Mouse (Mus musculus) MEL (cell line): Measurements from ENCODE around the gene Hdgfl2. TPM values are rescaled to one million over a fixed set of nuclear protein-coding genes. Genes with fewer than 3 reads are reported as not detected.
A peak's percentile ranks its signal among the peaks of the same experiment; 100 is the strongest.

Source experiments
- DNase-seq: peaks from one replicate; pipeline ENCODE4 v3.0.0; 2011; ENCODE audit warnings: low read depth, low spot score
- H3K27ac ChIP-seq: 2 replicates; pipeline ENCODE4 v1.5.1; 2012; ENCODE audit warnings: low read depth, mild to moderate bottlenecking, control low read depth, low read length, moderate library complexity; ENCODE audit not compliant: control insufficient read depth
- H3K27me3 ChIP-seq, 2 experiments: fragments of 150-350 bp in 1 of 2; sonication (generic) in 1 of 2; 2 replicates each; pipeline ENCODE4 v1.6.1; 2012; ENCODE audit warnings: low read length in 2 of 2, mild to moderate bottlenecking in 2 of 2, improper control_type of control experiment in 1 of 2, moderate library complexity in 1 of 2; ENCODE audit not compliant: insufficient read depth in 2 of 2, control insufficient read depth in 1 of 2
- H3K36me3 ChIP-seq, 2 experiments: 2 replicates each; pipeline ENCODE4 v1.6.1; 2012 to 2014; ENCODE audit warnings: low read length in 2 of 2, improper control_type of control experiment in 1 of 2, inconsistent platforms in 1 of 2, mild to moderate bottlenecking in 1 of 2; ENCODE audit not compliant: insufficient read depth in 2 of 2, control insufficient read depth in 1 of 2
- H3K4me1 ChIP-seq, 2 experiments: fragments of 150-350 bp in 1 of 2; sonication (generic) in 1 of 2; 2 replicates each; pipeline ENCODE4 v1.6.1; 2012; ENCODE audit warnings: low read length in 2 of 2, improper control_type of control experiment in 1 of 2, mild to moderate bottlenecking in 1 of 2; ENCODE audit not compliant: insufficient read depth in 2 of 2, control insufficient read depth in 1 of 2
- H3K4me3 ChIP-seq, 2 experiments: fragments of 150-350 bp in 1 of 2; sonication (generic) in 1 of 2; 2 replicates each; pipeline ENCODE4 v1.5.1; 2012; ENCODE audit warnings: low read depth in 2 of 2, low read length in 2 of 2, mild to moderate bottlenecking in 2 of 2, moderate library complexity in 2 of 2, control low read depth in 1 of 2, improper control_type of control experiment in 1 of 2; ENCODE audit not compliant: control insufficient read depth in 1 of 2, insufficient read depth in 1 of 2
- H3K79me2 ChIP-seq: 2 replicates; pipeline ENCODE4 v1.6.1; 2012; ENCODE audit warnings: mild to moderate bottlenecking, low read length, moderate library complexity; ENCODE audit not compliant: control insufficient read depth, poor library complexity, insufficient read depth
- H3K9ac ChIP-seq: 2 replicates; pipeline ENCODE4 v1.6.1; 2012; ENCODE audit warnings: low read depth, mild to moderate bottlenecking, control low read depth, low read length, moderate library complexity; ENCODE audit not compliant: control insufficient read depth, poor library complexity, severe bottlenecking
- H3K9me3 ChIP-seq: fragments of 150-350 bp; sonication (generic); replicated peaks from 2 replicates; pipeline ENCODE4 v1.6.1; 2012; ENCODE audit warnings: mild to moderate bottlenecking, low read length, improper control_type of control experiment, moderate library complexity; ENCODE audit not compliant: insufficient read depth
- BHLHE40 ChIP-seq: IDR thresholded peaks from 2 replicates; pipeline ENCODE4 v1.6.1; 2012; ENCODE audit warnings: low read depth, mild to moderate bottlenecking, inconsistent platforms, low read length, improper control_type of control experiment, borderline replicate concordance
- CHD1 ChIP-seq: IDR thresholded peaks from 2 replicates; pipeline ENCODE4 v1.6.1; 2012; ENCODE audit warnings: low read depth, mild to moderate bottlenecking, inconsistent platforms, low read length, improper control_type of control experiment
- CHD2 ChIP-seq: IDR thresholded peaks from 2 replicates; pipeline ENCODE4 v1.6.1; 2011; ENCODE audit warnings: low read length, improper control_type of control experiment
- CTCF ChIP-seq, 3 experiments: IDR thresholded peaks in 2 of 3; conservative IDR thresholded peaks in 1 of 3; 2 replicates each; pipeline ENCODE4 v1.5.1; 2011 to 2012; ENCODE audit warnings: low read length in 3 of 3, low read depth in 2 of 3, mild to moderate bottlenecking in 2 of 3, improper control_type of control experiment in 1 of 3, inconsistent platforms in 1 of 3, mixed read lengths in 1 of 3, moderate library complexity in 1 of 3; ENCODE audit not compliant: control insufficient read depth in 1 of 3, insufficient read depth in 1 of 3, poor library complexity in 1 of 3, severe bottlenecking in 1 of 3
- E2F4 ChIP-seq: IDR thresholded peaks from 2 replicates; pipeline ENCODE4 v1.6.1; 2011; ENCODE audit warnings: low read depth, low read length, improper control_type of control experiment, borderline replicate concordance
- ELF1 ChIP-seq: IDR thresholded peaks from 2 replicates; pipeline ENCODE4 v1.6.1; 2014; ENCODE audit warnings: low read depth, mild to moderate bottlenecking, inconsistent platforms, low read length, improper control_type of control experiment, moderate library complexity
- ETS1 ChIP-seq: IDR thresholded peaks from 2 replicates; pipeline ENCODE4 v1.6.1; 2012; ENCODE audit warnings: low read depth, mild to moderate bottlenecking, inconsistent platforms, low read length, improper control_type of control experiment, moderate library complexity
- GABPA ChIP-seq: IDR thresholded peaks from 2 replicates; pipeline ENCODE4 v1.6.1; 2012; ENCODE audit warnings: low read depth, mild to moderate bottlenecking, inconsistent platforms, low read length, improper control_type of control experiment, moderate library complexity
- HCFC1 ChIP-seq: IDR thresholded peaks from 2 replicates; pipeline ENCODE4 v1.6.1; 2012; ENCODE audit warnings: low read depth, mild to moderate bottlenecking, inconsistent platforms, low read length, improper control_type of control experiment, moderate library complexity
- KAT2A ChIP-seq: conservative IDR thresholded peaks from 2 replicates; pipeline ENCODE4 v1.6.1; 2012; ENCODE audit warnings: low read depth, low read length, improper control_type of control experiment, inconsistent platforms
- MAX ChIP-seq: IDR thresholded peaks from 2 replicates; pipeline ENCODE4 v1.6.1; 2011; ENCODE audit warnings: low read length, improper control_type of control experiment
- MAZ ChIP-seq: IDR thresholded peaks from 2 replicates; pipeline ENCODE4 v1.6.1; 2012; ENCODE audit warnings: low read depth, mild to moderate bottlenecking, inconsistent platforms, low read length, improper control_type of control experiment
- MEF2A ChIP-seq: IDR thresholded peaks from 2 replicates; pipeline ENCODE4 v1.6.1; 2014; ENCODE audit warnings: low read depth, mild to moderate bottlenecking, inconsistent platforms, low read length, improper control_type of control experiment; ENCODE audit not compliant: poor library complexity, insufficient replicate concordance, severe bottlenecking; ENCODE audit errors: extremely low read depth
- MXI1 ChIP-seq: IDR thresholded peaks from 2 replicates; pipeline ENCODE4 v1.6.1; 2011; ENCODE audit warnings: mild to moderate bottlenecking, low read depth, low read length, improper control_type of control experiment
- MYC ChIP-seq: IDR thresholded peaks from 2 replicates; pipeline ENCODE4 v1.6.1; 2011; ENCODE audit warnings: low read depth, mild to moderate bottlenecking, low read length, improper control_type of control experiment, moderate library complexity
- NELFE ChIP-seq: IDR thresholded peaks from 2 replicates; pipeline ENCODE4 v1.6.1; 2011; ENCODE audit warnings: low read depth, low read length, improper control_type of control experiment
- NRF1 ChIP-seq: IDR thresholded peaks from 2 replicates; pipeline ENCODE4 v1.6.1; 2014; ENCODE audit warnings: low read depth, mild to moderate bottlenecking, inconsistent platforms, low read length, improper control_type of control experiment, moderate library complexity; ENCODE audit not compliant: poor library complexity, insufficient read depth, severe bottlenecking
- POLR2A ChIP-seq, 2 experiments: IDR thresholded peaks; 2 replicates each; pipeline ENCODE4 v1.6.1; 2011 to 2012; ENCODE audit warnings: low read length in 2 of 2, mild to moderate bottlenecking in 2 of 2, control low read depth in 1 of 2, improper control_type of control experiment in 1 of 2, low read depth in 1 of 2, moderate library complexity in 1 of 2; ENCODE audit not compliant: control insufficient read depth in 1 of 2, insufficient read depth in 1 of 2, poor library complexity in 1 of 2
- POLR2AphosphoS2 ChIP-seq: IDR thresholded peaks from 2 replicates; pipeline ENCODE4 v1.6.1; 2011; ENCODE audit warnings: low read length, improper control_type of control experiment
- SIN3A ChIP-seq: IDR thresholded peaks from 2 replicates; pipeline ENCODE4 v1.6.1; 2012; ENCODE audit warnings: low read length, improper control_type of control experiment, inconsistent platforms
- TAL1 ChIP-seq: IDR thresholded peaks from 2 replicates; pipeline ENCODE4 v1.6.1; 2012; ENCODE audit warnings: mild to moderate bottlenecking, inconsistent platforms, low read length, moderate library complexity, mixed read lengths
- TBP ChIP-seq: IDR thresholded peaks from 2 replicates; pipeline ENCODE4 v1.8.0; 2011; ENCODE audit warnings: low read depth, low read length, improper control_type of control experiment
- TCF12 ChIP-seq: IDR thresholded peaks from 2 replicates; pipeline ENCODE4 v1.6.1; 2014; ENCODE audit warnings: low read depth, mild to moderate bottlenecking, inconsistent platforms, low read length, improper control_type of control experiment, moderate library complexity
- UBTF ChIP-seq: IDR thresholded peaks from 2 replicates; pipeline ENCODE4 v1.6.1; 2012; ENCODE audit warnings: low read depth, mild to moderate bottlenecking, inconsistent platforms, low read length, improper control_type of control experiment, moderate library complexity, borderline replicate concordance; ENCODE audit not compliant: insufficient read depth
- USF1 ChIP-seq: IDR thresholded peaks from 2 replicates; pipeline ENCODE4 v1.6.1; 2014; ENCODE audit warnings: low read depth, mild to moderate bottlenecking, inconsistent platforms, low read length, improper control_type of control experiment, moderate library complexity
- ZC3H11A ChIP-seq: IDR thresholded peaks from 2 replicates; pipeline ENCODE4 v1.6.1; 2012; ENCODE audit warnings: low read depth, mild to moderate bottlenecking, inconsistent platforms, low read length, improper control_type of control experiment
- ZMIZ1 ChIP-seq: IDR thresholded peaks from 2 replicates; pipeline ENCODE4 v1.6.1; 2012; ENCODE audit warnings: low read depth, mild to moderate bottlenecking, inconsistent platforms, low read length, improper control_type of control experiment, moderate library complexity
- polyA plus RNA-seq, 2 experiments: library from polyadenylated mRNA; stranded (reverse) in 1 of 2; unstranded in 1 of 2; fragments of >175 nt in 1 of 2; fragments of >200 nt in 1 of 2; gene quantifications; 2 replicates each; pipeline versions ENCODE4 v1.2.1 to v1.2.4; 2012; ENCODE audit warnings: low replicate concordance in 2 of 2, low read depth in 1 of 2; ENCODE audit not compliant: insufficient read length in 2 of 2, insufficient read depth in 1 of 2, missing spikeins in 1 of 2
- total RNA-seq: library from RNA; depleted of rRNA; stranded (reverse); fragments of 300-350 nt; gene quantifications from 2 replicates; pipeline ENCODE4 v1.2.3, GENCODE M21; 2012; rRNA removed

Gene Hdgfl2
- total RNA-seq, result 64.2 and 71.9 TPM in 2 replicates
- polyA plus RNA-seq, result 100 to 1,000 TPM in 1 of 2 experiments, not detected in 1; 132 TPM

- peaks cover 0 to 21% of the 10 kb centered on the region in 2 experiments; a peak in 3 of 4 replicates for H3K4me1 ChIP-seq
- H3K36me3 ChIP-seq, result peaks cover 0 to 10% of the 10 kb centered on the region in 2 experiments; a peak in 2 of 4 replicates
- TF ChIP-seq E2F4, result peak; percentile 95
- TF ChIP-seq CHD1, result no peak
- TF ChIP-seq ZMIZ1, result peak; percentile 95
- no peak for TF ChIP-seq ZC3H11A
- TF ChIP-seq NRF1, result peak; percentile 19; the same call in 1 of the 2 replicates
- no peak for TF ChIP-seq GABPA
- TF ChIP-seq MAX, result peak; percentile 54
- peak; percentile 56 for TF ChIP-seq CHD2
- 0 out of 2 replicates have a peak, but pooled peaks have one; percentile 25 for TF ChIP-seq TCF12
- TF ChIP-seq POLR2A (IDR thresholded peaks at IDR 0.05; ENCODE audit: control insufficient read depth in 1 of 2, insufficient read depth in 1 of 2, low read depth in 1 of 2, low read length in 2 of 2, poor library complexity in 1 of 2), result peak; percentile 93 to 96
- TF ChIP-seq BHLHE40, result peak; percentile 61; the same call in 1 of the 2 replicates
- peak; percentile 77 for TF ChIP-seq SIN3A
- peak; percentile 94 for TF ChIP-seq NELFE
- TF ChIP-seq CTCF (IDR thresholded peaks at IDR 0.05 in 2 of 3, conservative IDR thresholded peaks at IDR 0.05 in 1 of 3; ENCODE audit: control insufficient read depth in 1 of 3, insufficient read depth in 1 of 3, low read depth in 2 of 3, low read length in 3 of 3, poor library complexity in 1 of 3, severe bottlenecking in 1 of 3), result no peak
- TF ChIP-seq ETS1, result no peak
- 0 out of 2 replicates have a peak, but pooled peaks have one; percentile 46 for TF ChIP-seq MYC
- TF ChIP-seq MXI1, result peak; percentile 85
- peak; percentile 78 for TF ChIP-seq HCFC1
- TF ChIP-seq MEF2A, result no peak
- TF ChIP-seq UBTF, result no peak
- TF ChIP-seq MAZ, result peak; percentile 44; the same call in 1 of the 2 replicates
- TF ChIP-seq USF1, result peak; percentile 3
- TF ChIP-seq POLR2AphosphoS2, result peak; percentile 81
- peak; percentile 78 for TF ChIP-seq ELF1
- TF ChIP-seq KAT2A, result peak; percentile 32; the same call in 1 of the 2 replicates
- TF ChIP-seq TBP, result peak; percentile 77
- no peak for TF ChIP-seq TAL1
- no peaks in the 10 kb centered on the region for H3K27me3 ChIP-seq
- H3K4me3 ChIP-seq, result peak within 1 kb of the TSS; percentile 63 to 98
- peak within 1 kb of the TSS; percentile 10; the same call in 1 of the 2 replicates for H3K27ac ChIP-seq
- H3K9me3 ChIP-seq, result no peaks in the 10 kb centered on the region
- peak; percentile 100 for DNase-seq
- peak within 1 kb of the TSS; percentile 82 for H3K9ac ChIP-seq
- H3K79me2 ChIP-seq, result peaks cover 19% of the 10 kb centered on the region
Observed at GRCm38 (mm10) chr17:56078880-56079795, at the start of gene Hdgfl2. Gene Hdgfl2 (plus strand): TSS chr17:56079634.
